Mouse (Mus musculus) heart, postnatal 10 days (tissue): ENCODE results near the gene Med13l. TPM values are rescaled to one million over a fixed set of nuclear protein-coding genes. Genes with fewer than 3 reads are reported as not detected.
"Not testable (repeated sequence)": the region's sequence is repeated elsewhere in the genome, so short reads cannot be mapped to it uniquely, and the experiment has no call there.

ENCODE experiments used
- DNase-seq, 2 experiments: peaks; one replicate each; pipeline ENCODE4 v3.0.0; 2021
- intact Hi-C: fragments of 180-260 bp; cut with DNase I; formaldehyde crosslinking; loops from one replicate; pipeline ENCODE4 v1.15.1; 2025
- total RNA-seq, 2 experiments: library from RNA; stranded (reverse); gene quantifications; 2 replicates each; pipeline ENCODE4 v1.2.3; 2021

Med13l gene
- total RNA-seq, 2 experiments from 2014 or later: 33.8 to 41.6 TPM

DNA sequence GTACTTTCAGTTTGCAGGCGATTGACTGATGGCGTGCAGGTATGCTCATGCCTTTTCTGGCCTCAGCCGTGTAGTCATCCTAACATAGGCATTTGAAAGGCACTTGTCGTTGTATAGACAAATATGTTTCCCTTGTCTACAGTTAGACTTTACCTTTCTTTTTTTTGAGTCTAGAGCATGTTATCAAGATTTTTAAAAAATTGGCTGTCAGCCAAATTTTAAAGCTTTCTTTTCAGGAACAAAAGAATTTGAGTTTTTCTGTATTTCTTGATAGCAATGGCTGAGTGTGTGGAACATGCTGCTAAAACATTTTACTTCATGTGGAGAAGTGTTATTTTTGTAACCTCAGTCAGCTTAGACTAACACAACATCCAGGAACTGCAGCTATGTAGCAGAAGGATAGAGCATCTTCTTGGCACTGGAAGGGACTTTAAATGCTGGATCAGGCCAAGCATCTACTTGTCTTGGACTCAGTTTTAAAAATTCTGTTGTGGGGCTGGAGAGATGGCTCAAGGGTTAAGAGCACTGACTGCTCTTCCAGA, 89.6 kb downstream of the Med13l start:
- DNase-seq: no peak
- intact Hi-C loops: no loop called here

DNA sequence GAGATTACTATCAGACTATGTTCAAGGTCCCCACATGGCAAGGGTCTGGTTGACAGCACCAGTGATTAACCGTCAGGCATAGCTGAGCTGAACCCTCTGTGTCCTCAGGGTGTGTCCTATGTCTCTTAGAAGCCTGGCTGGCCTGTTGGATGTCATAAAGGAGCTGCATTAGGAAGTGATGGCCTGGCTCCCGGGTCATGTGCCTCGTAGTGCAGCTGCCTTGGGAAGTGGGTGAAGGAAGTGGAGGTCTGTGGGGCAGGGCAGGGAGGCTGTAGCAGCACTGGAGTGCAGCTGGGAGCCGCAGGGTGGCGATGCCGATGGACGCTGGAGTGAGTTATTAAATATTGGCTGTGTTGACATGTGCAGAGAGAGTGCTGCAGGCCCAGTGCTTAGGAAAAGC, 90.3 kb downstream of the Med13l start:
- DNase-seq: no peak
- intact Hi-C loops: no loop called here

DNA sequence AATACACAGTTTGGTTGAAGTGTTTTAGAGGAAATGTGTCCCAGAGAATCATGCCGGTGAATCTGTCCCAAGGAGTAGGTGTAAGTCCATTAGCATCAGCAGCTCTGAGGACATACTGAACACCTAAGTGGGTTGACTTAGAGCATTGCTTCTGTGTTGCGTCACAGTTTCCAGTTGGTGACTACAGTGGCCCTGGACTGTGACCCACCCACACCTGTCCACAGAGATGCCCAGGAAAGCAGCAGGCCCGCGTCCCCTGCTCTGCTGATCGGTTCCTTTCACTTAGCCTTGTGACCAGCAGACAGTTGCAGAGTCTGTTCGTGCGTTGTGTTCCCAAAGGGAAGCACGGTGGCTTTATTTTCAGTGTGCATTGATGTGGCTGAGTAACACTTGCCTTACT, 92.1 kb downstream of the Med13l start:
- no peak for DNase-seq
- intact Hi-C loops: no loop called here

DNA sequence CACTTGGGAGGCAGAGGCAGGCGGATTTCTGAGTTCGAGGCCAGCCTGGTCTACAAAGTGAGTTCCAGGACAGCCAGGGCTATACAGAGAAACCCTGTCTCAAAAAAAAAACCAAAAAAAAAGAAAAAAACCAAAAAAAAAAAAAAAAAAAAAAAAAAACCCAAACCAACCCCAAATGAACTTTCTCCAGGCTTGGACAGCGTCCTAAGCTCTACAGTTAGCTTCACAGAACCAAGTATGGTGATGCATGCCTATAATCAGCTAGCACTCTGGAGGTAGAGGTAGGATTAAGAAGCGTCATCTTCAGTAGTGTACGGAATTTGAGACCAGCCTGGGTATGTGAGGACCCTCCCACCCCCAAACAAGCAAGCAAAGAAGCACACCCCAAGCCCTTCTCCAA, 92.6 kb downstream of the Med13l start:
- intact Hi-C loops, DNase-seq: not testable (repeated sequence)

DNA sequence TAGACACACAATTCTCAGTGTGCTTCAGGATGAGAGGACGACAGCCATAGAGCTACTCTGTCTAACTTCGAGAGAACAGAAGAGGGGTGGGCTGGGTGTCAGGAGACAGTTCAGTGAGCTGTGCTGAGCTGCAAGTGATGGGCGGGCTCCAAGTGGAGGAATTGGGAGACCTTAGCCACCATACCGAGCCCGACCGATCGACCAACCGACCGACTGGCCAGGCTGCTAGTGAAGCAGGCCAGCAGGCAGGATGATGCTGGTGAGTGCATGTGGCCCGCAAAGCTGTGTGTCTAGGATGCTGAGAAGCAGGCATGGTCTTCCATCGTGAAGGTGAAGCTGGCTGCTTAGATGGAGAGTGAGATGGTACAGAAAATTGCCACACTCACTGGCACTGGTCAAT, 94.1 kb downstream of the Med13l start:
- intact Hi-C loops: loop anchor here (1.0 to 2.0 kb wide), 2 partner anchors 59 to 324 kb away; no protein-coding TSS in a partner anchor
- DNase-seq: no peak

DNA sequence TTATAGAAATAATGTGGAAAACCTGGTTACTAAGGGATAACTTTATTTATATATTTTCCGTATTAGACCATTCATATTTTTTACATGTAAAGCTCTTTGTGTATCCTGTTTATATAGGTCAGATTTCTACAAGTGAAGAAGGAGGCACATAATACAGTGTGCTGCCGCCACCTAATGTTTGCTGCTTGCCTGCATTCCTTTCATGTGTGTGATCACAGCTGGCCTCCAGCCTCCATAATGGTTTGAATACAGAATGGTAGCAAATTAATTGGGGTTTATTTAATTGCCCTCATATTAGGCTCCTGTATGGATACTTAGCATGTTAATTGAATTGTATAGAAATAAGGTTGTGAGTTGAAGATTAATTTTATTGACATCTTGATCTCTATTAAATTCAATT, 94.5 kb downstream of the Med13l start:
- DNase-seq: peak; percentile 59 to 67
- intact Hi-C loops: loop anchor here (2.0 to 5.0 kb wide), 3 partner anchors 193 to 388 kb away; no protein-coding TSS in a partner anchor

DNA sequence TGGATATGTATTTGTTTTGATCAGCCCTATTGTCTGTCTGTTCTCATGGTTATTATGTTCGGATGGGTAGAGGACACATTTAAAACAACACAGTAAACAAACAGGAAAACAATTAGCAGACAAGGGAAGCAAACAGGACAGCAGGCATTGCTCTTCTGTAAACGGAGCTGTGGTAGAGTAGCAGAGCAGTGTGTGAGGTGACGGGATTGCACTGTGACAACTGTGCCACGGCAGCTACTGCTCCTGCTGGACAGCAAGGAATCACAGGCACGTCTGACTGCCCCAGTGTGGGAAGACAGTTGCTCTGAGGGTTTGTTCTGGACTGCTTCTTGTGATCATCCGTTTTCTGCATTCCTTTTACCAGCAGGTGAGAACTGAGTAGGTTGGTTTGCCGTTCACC, 94.9 kb downstream of the Med13l start:
- intact Hi-C loops: loop anchor here (2.0 to 5.0 kb wide), 3 partner anchors 193 to 388 kb away; no protein-coding TSS in a partner anchor
- no peak for DNase-seq

DNA sequence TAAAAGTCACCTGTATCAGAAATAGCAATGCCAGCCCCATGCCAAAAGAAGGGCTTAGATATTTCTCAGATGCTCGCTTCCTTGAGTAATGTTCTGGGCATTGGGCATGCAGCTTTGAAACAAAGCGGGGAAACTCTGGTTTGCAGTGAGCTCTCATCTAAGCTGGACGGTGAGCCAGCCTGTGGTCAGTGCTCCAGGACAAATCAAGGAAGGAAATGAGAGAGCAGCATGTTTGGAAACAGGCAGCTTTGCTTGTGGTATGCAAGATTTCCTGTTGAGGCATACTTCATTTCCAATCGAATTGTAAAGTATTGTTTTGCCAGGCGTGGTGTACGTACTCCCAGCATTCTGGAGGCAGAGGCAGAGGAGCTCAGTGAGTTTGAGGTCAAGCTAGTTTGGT, 95.5 kb downstream of the Med13l start:
- DNase-seq: no peak
- intact Hi-C loops: loop anchor here (2.0 to 5.0 kb wide), 3 partner anchors 194 to 389 kb away; no protein-coding TSS in a partner anchor

DNA sequence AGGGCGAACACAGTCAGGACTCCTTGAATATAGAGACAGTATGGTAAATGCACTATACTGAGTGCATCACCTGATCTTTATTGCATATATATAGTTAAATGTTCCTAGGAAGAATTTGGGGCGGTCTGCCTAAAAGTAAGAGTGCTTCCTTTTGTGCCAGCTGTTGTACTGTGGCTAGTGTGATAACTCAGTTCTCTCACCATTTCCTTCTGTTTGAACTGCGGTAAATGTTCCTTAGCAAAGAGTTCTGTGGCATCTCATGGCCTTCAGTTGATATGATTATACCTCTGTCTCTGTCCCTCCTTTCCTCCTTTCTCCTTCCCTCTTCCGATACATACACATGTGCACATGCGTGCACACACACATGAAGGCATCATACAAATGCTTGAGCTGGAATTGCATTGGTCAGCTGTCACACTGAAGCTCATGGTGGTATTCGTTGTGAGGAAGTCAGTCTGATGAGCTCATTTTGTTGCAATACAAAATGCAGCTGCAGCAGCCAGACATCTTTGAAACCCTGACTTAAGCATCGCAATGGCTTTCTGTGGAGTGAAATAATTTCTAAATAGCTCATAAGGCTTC, 97.9 kb downstream of the Med13l start:
- no peak for DNase-seq
- intact Hi-C loops: loop anchor here (5.0 kb wide), 2 partner anchors 196 to 391 kb away; no protein-coding TSS in a partner anchor

DNA sequence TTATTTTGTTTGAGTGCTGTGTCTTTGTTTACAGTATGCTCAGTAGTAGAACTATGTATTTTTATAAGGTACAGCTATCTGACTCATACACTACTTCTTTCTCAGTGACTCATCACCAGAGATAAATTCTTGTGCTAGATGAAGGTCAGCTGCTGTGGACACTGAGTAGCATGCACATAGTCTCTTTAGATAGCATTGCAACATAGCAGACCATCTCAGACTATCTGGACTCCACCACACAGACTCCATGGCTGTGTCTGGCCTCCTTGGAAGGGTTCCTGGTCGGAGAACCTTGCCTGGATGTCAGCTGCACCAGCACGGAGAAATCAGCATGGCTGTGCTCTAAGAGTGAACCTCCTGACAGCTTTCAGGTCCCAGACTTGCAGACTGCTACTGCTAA, 99.2 kb downstream of the Med13l start:
- intact Hi-C loops: loop anchor here (5.0 kb wide), 2 partner anchors 197 to 392 kb away; no protein-coding TSS in a partner anchor
- DNase-seq: peak in 1 of 2 experiments; percentile 51

DNA sequence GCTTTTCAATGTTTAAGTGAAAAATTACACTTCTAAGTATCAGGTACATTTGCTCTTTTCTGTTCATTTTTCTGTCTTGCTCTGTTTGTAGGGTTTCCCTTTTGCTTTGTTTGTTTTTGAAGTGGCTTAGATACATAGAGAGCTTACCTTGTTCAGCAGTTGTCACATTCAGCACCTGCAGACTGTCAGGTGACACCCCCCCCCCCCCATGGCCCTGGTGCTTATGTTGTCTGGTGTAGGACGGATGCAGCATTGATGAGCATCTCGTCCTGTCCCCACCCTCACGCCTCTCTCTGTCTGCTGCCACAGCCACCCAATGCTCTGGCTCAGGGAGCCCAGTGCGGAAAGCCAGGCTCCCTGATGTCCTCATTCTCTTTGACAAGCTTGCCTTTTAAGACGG, 101.3 kb downstream of the Med13l start:
- intact Hi-C loops: no loop called here
- DNase-seq: no peak

DNA sequence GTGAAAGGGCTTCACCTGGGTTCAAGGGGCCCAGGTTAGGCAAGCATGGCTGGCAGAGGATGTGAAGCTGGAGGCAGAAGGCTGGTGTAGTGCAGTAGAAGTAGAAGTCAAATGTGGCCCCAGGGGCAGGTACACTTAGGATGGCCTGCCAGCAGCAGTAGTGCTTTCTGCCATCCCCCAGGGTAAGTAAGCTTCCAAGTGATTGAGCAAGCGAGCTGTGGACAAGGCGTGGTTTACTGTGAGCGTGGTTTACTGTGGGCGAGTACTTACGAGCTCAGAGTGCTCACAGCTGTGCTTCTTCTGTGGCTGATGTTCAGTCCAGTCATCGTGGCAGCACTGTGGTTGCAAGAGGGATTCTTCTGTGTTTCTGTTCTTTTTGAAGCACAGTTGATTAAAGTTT, 103.5 kb downstream of the Med13l start:
- intact Hi-C loops: no loop called here
- DNase-seq: peak; percentile 52 to 57

DNA sequence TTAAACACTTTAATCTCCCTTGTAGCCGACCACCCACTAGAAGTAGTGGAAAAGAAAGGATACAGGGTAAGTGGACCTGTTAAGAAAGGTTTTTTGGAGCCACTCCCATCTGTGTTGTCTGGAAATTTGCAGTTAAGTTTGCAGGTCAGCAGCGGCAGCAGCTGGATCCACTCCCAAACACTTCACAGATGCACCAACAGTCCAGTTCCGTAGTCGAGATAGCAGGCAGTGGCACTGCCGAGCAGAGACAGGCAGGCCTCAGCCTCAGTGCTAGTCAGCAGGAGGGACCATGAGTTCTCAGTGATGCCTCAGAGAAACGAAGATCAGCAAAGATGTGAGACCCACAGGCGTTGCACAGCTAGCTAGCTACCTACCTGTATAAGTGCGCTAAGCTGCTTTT, 104.5 kb downstream of the Med13l start:
- no peak for DNase-seq
- intact Hi-C loops: no loop called here

DNA sequence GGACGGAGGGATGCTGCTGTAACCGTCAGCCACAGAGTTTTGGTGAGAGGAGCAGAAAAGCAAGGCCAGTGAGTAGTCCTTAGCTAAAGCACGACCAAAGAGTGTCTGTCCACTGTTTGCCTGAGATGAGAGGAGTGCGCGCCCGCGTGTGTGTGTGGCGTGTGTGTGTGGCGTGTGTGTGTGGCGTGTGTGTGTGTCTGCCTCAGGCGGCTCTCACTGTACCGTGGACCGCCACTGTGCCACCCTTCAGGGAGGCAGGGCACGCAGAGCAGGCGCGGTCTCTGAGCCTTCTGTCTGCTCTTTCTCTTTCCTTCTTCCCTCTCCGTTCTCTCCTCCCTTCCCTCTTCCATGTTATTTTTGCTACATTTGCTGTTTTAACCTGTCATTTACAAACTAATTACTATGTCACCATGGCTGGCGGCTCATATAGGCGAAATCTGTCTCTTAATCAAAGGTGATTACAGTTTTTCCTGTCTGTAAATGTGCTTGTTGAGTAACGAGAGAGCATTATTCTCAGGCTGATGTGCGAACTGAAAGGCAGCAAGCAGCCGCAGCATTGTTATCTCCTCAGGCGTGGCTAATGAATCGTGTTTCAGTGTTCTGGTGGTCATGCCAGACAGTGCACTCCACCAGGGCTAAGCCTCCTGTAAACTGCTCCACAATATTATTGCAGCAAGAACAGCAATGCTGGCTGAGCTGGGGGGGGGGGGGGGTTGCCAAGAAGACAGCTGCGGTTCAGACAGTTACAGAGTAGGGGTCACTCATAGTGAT, 106.1 kb downstream of the Med13l start:
- intact Hi-C loops: no loop called here
- peak in 1 of 2 experiments; percentile 33 for DNase-seq

DNA sequence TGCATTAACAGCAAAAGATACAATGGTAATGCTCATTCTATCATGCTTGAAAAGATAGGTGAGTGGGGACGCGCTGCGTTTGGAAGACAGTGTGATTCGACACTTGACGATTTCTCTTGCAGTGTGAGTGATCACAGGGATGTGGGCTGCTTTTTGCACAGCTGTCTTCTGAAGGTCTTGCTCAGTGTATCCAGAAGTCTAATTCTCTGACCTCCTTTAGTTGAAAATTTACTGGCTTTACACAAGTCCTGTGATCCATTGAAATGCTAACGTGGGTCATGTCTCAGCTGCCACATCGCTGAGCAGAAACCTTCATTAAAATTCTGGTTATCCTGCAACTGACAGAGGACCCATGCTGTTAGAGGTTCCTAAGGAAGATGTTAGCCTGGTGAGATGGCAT, 107.4 kb downstream of the Med13l start:
- DNase-seq: no peak
- intact Hi-C loops: no loop called here

DNA sequence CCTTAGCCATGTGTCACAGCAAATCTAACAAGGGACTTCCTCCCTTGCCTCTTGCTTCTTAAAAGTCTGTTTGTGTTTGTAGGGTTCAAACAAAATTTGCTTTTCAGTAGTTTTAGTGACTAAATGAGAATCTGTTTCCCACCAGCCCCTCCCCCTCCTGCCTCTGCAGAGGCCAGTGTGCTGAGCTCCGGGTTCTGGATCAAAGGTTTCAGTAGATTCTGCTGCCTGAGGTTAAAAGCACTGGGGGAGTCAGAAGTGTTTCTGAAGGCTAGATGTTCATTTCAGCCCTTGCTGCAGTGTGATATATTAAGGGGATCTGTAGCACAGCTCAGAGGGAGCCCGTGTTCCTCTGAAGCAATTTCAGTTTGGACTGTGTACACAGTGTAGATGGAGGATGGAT, 108.5 kb downstream of the Med13l start:
- no peak for DNase-seq
- intact Hi-C loops: no loop called here

DNA sequence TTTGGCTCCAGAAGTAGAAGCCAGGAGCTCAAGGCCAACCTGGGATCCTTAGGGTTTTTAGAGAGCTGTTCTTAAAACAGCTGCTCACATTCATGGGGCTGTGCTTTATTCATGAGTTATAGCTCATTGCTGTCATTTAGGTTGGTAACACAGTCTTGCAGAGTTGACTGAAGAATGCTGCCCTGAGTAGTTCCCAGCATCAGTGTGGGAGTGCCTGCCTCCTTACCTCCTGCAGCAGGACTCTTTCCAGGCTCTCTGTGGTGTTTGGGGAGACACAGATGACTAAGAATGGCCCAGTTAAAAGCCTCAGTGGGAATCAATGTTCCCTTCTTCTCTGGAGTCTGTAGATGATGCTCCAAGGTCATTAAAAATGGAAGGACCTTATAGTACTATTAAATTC, 111.6 kb downstream of the Med13l start:
- DNase-seq: no peak
- intact Hi-C loops: no loop called here

DNA sequence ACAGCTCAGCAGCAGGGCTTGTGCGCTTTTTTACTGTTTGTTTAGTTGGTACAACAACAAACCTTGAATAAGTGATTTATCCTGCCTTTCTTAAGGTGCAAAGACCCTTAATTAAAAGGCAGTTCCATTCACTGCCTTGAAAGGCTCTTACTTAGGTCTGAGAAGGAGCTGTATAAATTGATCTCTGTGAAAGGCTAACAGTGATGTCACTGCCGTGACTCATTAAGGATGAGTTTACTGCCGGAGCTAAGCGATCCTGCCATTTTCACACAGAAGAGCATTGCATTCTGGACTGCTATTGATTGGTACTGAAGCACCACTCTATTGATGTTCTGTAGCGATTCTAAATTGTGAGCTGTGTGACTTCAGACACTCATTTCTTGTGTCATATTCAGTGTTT, 113.4 kb downstream of the Med13l start:
- no peak for DNase-seq
- intact Hi-C loops: no loop called here

DNA sequence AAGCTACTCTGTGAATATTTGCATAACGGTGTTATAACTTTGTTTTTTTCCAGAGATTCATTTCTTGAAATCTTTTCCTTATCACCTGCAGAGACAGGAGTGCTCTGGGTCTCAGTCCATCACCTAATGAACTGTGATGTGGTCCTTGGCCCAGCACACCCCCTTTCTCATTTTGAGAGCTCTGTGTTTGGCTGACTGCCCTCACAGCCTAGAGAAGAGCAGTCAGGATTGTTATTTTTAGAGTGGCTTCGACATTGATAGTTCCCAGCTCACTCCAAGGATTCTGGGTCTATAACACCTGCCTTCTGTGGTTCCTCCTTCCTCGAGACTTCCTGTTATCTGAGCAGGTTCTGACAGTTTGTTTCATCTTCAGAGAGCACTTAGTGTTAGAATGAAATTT, 113.8 kb downstream of the Med13l start:
- intact Hi-C loops: no loop called here
- DNase-seq: peak; percentile 65 to 69

DNA sequence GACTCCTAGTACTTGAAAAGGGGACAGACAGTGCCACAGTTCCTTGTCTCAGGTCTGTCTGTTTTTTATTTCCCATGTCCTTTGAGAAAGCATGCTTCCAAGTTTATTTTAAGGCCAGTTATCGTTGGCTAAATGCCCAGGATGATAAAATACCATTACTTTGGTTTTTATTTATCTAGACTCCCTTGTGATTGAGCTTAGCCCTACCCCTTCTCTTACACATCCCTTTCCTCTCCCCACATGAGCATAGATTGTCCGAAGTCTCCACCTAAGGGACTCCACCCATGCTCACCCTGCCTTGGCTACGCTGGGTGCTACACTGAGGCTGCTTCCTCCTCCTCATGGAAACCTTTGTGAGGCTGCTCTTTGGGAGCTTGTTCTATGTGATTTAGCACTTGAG, 115.2 kb downstream of the Med13l start:
- peak; percentile 31 to 36 for DNase-seq
- intact Hi-C loops: no loop called here

DNA sequence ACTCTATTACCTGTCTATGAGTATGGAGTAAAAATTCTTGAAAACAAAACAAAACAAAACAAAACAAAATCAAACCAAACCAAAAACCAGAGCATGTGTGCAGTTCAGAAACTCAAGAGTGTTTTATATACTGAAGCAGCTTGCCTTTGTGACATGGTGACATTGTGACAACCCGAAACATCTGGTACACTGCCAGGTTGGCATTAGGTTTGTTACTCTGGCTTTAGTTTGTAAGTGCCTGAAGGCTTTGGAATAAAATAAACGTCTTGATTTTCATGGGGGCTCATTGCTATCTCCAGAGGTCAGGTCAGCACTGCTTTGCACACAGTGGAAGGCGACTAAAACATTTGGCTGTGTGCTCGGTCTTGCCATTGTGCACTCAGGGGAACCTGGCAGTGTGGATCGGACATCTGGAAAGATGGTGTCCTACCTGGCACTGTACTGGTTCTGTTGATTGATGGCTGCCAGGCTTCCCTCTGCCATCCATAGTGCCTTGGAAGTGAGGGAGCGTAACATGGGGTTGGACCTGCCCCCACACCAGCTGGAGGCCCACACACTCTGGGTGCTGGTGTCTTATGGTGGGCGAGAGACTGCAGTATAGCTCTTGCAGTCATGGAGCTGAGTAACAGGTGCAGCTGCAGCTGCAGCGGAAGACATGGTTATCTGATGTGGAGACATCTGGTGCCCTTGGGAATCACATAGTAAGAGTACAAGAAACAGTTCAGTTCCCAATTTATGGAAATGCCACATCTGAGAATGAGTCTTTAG, 115.9 kb downstream of the Med13l start:
- DNase-seq: peak; percentile 57

More for the DNA sequence above, 115.9 kb downstream of the Med13l start:
- intact Hi-C loops: no loop called here
